ENCODE assay signal across 37 mouse cellular contexts in the genomic region with DNA sequence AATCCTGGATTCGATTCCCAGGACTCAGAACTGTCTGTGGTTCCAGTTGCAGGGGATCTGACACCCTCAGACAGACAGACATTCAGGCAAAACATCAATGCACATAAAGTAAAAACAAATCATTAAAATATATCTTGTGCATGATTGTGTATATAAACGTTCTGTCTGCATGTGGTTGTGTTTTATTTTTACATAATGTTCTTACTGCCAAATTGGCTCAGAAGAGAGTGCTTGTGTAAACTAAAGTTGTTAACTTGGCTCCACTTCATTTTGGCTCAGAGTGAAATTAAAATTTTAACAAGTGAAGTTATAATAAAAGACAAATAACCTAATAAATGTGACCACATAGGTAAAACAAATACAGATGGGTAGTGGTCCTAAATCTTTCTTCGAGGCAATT. TPM values are rescaled to one million over a fixed set of nuclear protein-coding genes. Genes with fewer than 3 reads are reported as not detected.
"Had no signal": no experiment of that assay in that cellular context is flagged by ENCODE, and none has a peak within 500 bp of the region (broad histone marks: within the 10 kb centered on the region; RNA-seq: fewer than 3 reads in every experiment).

No protein-coding gene starts in this region.

- ATAC-seq: hindbrain, embryonic 16.5 days; inflammation-experienced regulatory T-cells, adult 6 months; intestine, embryonic 15.5 days; intestine, postnatal 0 days had no signal

- H3K4me2 ChIP-seq: heart, embryonic 12.5 days; hindbrain, embryonic 12.5 days; hindbrain, embryonic 14.5 days; intestine, embryonic 15.5 days; limb, embryonic 12.5 days had no signal

- H3K9me3 ChIP-seq: heart, embryonic 10.5 days; heart, embryonic 12.5 days; hindbrain, embryonic 10.5 days; hindbrain, embryonic 12.5 days; intestine, embryonic 15.5 days; limb, embryonic 10.5 days; limb, embryonic 12.5 days had no signal

- H3K4me1 ChIP-seq: hindbrain, embryonic 10.5 days; hindbrain, embryonic 12.5 days; intestine, embryonic 15.5 days; limb, embryonic 12.5 days had no signal

- H3K27ac ChIP-seq: gastrocnemius, adult 2 months; heart, embryonic 10.5 days; hindbrain, embryonic 10.5 days; hindbrain, embryonic 12.5 days; hindbrain, embryonic 14.5 days; intestine, embryonic 15.5 days; layer of hippocampus, adult 2 months; left cerebral cortex, adult 2 months; limb, embryonic 10.5 days; limb, embryonic 12.5 days had no signal

- H3K9ac ChIP-seq: heart, embryonic 12.5 days; hindbrain, embryonic 12.5 days; hindbrain, embryonic 14.5 days; intestine, embryonic 15.5 days; limb, embryonic 12.5 days had no signal

- H3K36me3 ChIP-seq: heart, embryonic 10.5 days; heart, embryonic 12.5 days; hindbrain, embryonic 10.5 days; hindbrain, embryonic 12.5 days; intestine, embryonic 15.5 days; limb, embryonic 10.5 days; limb, embryonic 12.5 days had no signal

- DNase-seq: gastrocnemius, adult 2 months; gastrocnemius, postnatal 10 days; gastrocnemius, postnatal 25 days; heart, adult 18-20 months; heart, postnatal 10 days; heart, postnatal 4 days; kidney, adult 18-20 months; kidney, adult 8-10 months; kidney, postnatal 10 days; kidney, postnatal 25 days; kidney, postnatal 4 days had no signal

- H3K27me3 ChIP-seq: heart, embryonic 12.5 days; hindbrain, embryonic 12.5 days; intestine, embryonic 15.5 days; limb, embryonic 12.5 days had no signal

- H3K4me3 ChIP-seq: gastrocnemius, adult 2 months; heart, embryonic 10.5 days; heart, embryonic 12.5 days; hindbrain, embryonic 10.5 days; hindbrain, embryonic 12.5 days; intestine, embryonic 15.5 days; layer of hippocampus, adult 2 months; left cerebral cortex, adult 2 months; limb, embryonic 10.5 days; limb, embryonic 12.5 days had no signal

RNA-seq across cellular contexts. Expression of gene Rnase13, which starts 44.8 kb away (rescaled TPM):
- total RNA-seq: gastrocnemius, adult 2 months; gastrocnemius, postnatal 10 days; gastrocnemius, postnatal 25 days; gastrocnemius, postnatal 4 days; granulocyte monocyte progenitor cell, adult 5-6 weeks; heart, adult 18-20 months; heart, adult 8-10 months; heart, postnatal 10 days; heart, postnatal 25 days; heart, postnatal 4 days; layer of hippocampus, adult 2 months; layer of hippocampus, postnatal 10 days; layer of hippocampus, postnatal 25 days; left cerebral cortex, adult 2 months; left cerebral cortex, postnatal 14 days; left cerebral cortex, postnatal 36 days had no signal
- polyA plus RNA-seq: heart, embryonic 10.5 days; heart, embryonic 12.5 days; heart, embryonic 14.5 days; heart, embryonic 16.5 days; hindbrain, embryonic 10.5 days; hindbrain, embryonic 12.5 days; hindbrain, embryonic 14.5 days; hindbrain, embryonic 16.5 days; inflammation-experienced regulatory T-cells, adult 6 months; intestine, embryonic 15.5 days; intestine, postnatal 0 days; kidney, embryonic 14.5 days; kidney, embryonic 16.5 days; limb, embryonic 10.5 days; limb, embryonic 12.5 days; limb, embryonic 14.5 days had no signal

RNA-seq across cellular contexts. Expression of gene Tmem253, which starts 48.1 kb away (rescaled TPM):
- total RNA-seq: granulocyte monocyte progenitor cell, adult 5-6 weeks had no signal

RNA-seq across cellular contexts. Expression of gene Tppp2, which starts 49.2 kb away (rescaled TPM):
- total RNA-seq: gastrocnemius, postnatal 10 days; gastrocnemius, postnatal 4 days; granulocyte monocyte progenitor cell, adult 5-6 weeks; heart, adult 18-20 months; heart, adult 8-10 months; heart, postnatal 10 days; heart, postnatal 25 days; heart, postnatal 4 days; layer of hippocampus, adult 2 months; layer of hippocampus, postnatal 10 days; layer of hippocampus, postnatal 25 days; left cerebral cortex, adult 2 months; left cerebral cortex, postnatal 14 days; left cerebral cortex, postnatal 36 days had no signal
- polyA plus RNA-seq: heart, embryonic 10.5 days; heart, embryonic 12.5 days; heart, embryonic 14.5 days; heart, embryonic 16.5 days; hindbrain, embryonic 10.5 days; hindbrain, embryonic 12.5 days; hindbrain, embryonic 14.5 days; hindbrain, embryonic 16.5 days; inflammation-experienced regulatory T-cells, adult 6 months; intestine, embryonic 15.5 days; intestine, postnatal 0 days; kidney, embryonic 14.5 days; kidney, embryonic 16.5 days; limb, embryonic 10.5 days; limb, embryonic 12.5 days; limb, embryonic 14.5 days had no signal
